Mouse (Mus musculus): ENCODE measurements around the gene Msmp. TPM values are rescaled to one million over a fixed set of nuclear protein-coding genes. Genes with fewer than 3 reads are reported as not detected.
"Not testable (repeated sequence)": the region's sequence is repeated elsewhere in the genome, so short reads cannot be mapped to it uniquely, and the experiment has no call there.

Gene Msmp
- polyA plus RNA-seq, 1 experiment = not detected

- H3K4me3 ChIP-seq (ENCODE audit: insufficient read depth, poor library complexity, severe bottlenecking) = no peak overlapping the region
- H3K79me3 ChIP-seq (ENCODE audit: low read depth) = peaks cover 24% of the 10 kb centered on the region
- H3ac ChIP-seq (ENCODE audit: control insufficient read depth, insufficient read length, low read depth) = no peak overlapping the region
- peaks cover 27% of the 10 kb centered on the region for H3K79me2 ChIP-seq (ENCODE audit: control insufficient read depth, insufficient read depth)
- TF ChIP-seq MYOD1 (IDR thresholded peaks at IDR 0.05; ENCODE audit: control insufficient read depth, insufficient read length, low read depth) = no peak
- no peak for TF ChIP-seq MYOG (IDR thresholded peaks at IDR 0.05; ENCODE audit: control insufficient read depth, extremely low read depth, insufficient read length)
- TF ChIP-seq USF1 (IDR thresholded peaks at IDR 0.05; ENCODE audit: low read depth) = no peak
- no peak for TF ChIP-seq FOSL1 (IDR thresholded peaks at IDR 0.05; ENCODE audit: insufficient read depth, low read length, poor library complexity, severe bottlenecking)
- TF ChIP-seq MAX (IDR thresholded peaks at IDR 0.05) = no peak
- no peak for TF ChIP-seq CTCF (IDR thresholded peaks at IDR 0.05; ENCODE audit: control insufficient read depth, insufficient read depth, insufficient read length)
- no peak for TF ChIP-seq CEBPB (IDR thresholded peaks at IDR 0.05; ENCODE audit: low read depth)
- no peaks in the 10 kb centered on the region for H3K27me3 ChIP-seq (ENCODE audit: control insufficient read depth, insufficient read depth, insufficient read length)
- H3K36me3 ChIP-seq (ENCODE audit: control insufficient read depth, insufficient read depth) = peaks cover 99% of the 10 kb centered on the region
Measured at GRCm38 (mm10) chr4:43552437-43552836, 31.9 kb downstream of the Msmp start.

- H3K4me3 ChIP-seq (ENCODE audit: insufficient read depth, poor library complexity, severe bottlenecking); H3K27me3 ChIP-seq (ENCODE audit: control insufficient read depth, insufficient read depth, insufficient read length); H3ac ChIP-seq (ENCODE audit: control insufficient read depth, insufficient read length, low read depth): not testable (repeated sequence)
- H3K36me3 ChIP-seq (ENCODE audit: control insufficient read depth, insufficient read depth) = peaks cover 99% of the 10 kb centered on the region
- H3K79me3 ChIP-seq (ENCODE audit: low read depth) = peaks cover 18% of the 10 kb centered on the region
- peaks cover 22% of the 10 kb centered on the region for H3K79me2 ChIP-seq (ENCODE audit: control insufficient read depth, insufficient read depth)
Measured at GRCm38 (mm10) chr4:43551854-43552253, 32.4 kb downstream of the Msmp start.

- Histone ChIP-seq H3ac (ENCODE audit: control insufficient read depth, insufficient read length, low read depth) (no peak overlapping the region), H3K79me3 (ENCODE audit: low read depth) (no peaks in the 10 kb centered on the region), H3K27me3 (ENCODE audit: control insufficient read depth, insufficient read depth, insufficient read length) (no peaks in the 10 kb centered on the region), H3K4me3 (ENCODE audit: insufficient read depth, poor library complexity, severe bottlenecking) (no peak overlapping the region), H3K79me2 (ENCODE audit: control insufficient read depth, insufficient read depth) (no peaks in the 10 kb centered on the region), H3K36me3 (ENCODE audit: control insufficient read depth, insufficient read depth) (peaks cover 99% of the 10 kb centered on the region)
- no peak for TF ChIP-seq USF1 (IDR thresholded peaks at IDR 0.05; ENCODE audit: low read depth)
- TF ChIP-seq CEBPB (IDR thresholded peaks at IDR 0.05; ENCODE audit: low read depth) = no peak
- TF ChIP-seq MYOD1 (IDR thresholded peaks at IDR 0.05; ENCODE audit: control insufficient read depth, insufficient read length, low read depth) = no peak
Measured at GRCm38 (mm10) chr4:43549055-43549454, 35.2 kb downstream of the Msmp start.

GRCm38 (mm10) chr4:43547160-43547559 is 37.1 kb downstream of the Msmp start:
- Histone ChIP-seq H3K79me2 (ENCODE audit: control insufficient read depth, insufficient read depth) (no peaks in the 10 kb centered on the region), H3K4me3 (ENCODE audit: insufficient read depth, poor library complexity, severe bottlenecking) (no peak overlapping the region), H3ac (ENCODE audit: control insufficient read depth, insufficient read length, low read depth) (no peak overlapping the region), H3K36me3 (ENCODE audit: control insufficient read depth, insufficient read depth) (peaks cover 99% of the 10 kb centered on the region), H3K27me3 (ENCODE audit: control insufficient read depth, insufficient read depth, insufficient read length) (no peaks in the 10 kb centered on the region), H3K79me3 (ENCODE audit: low read depth) (no peaks in the 10 kb centered on the region)
- no peak for TF ChIP-seq MYOD1 (IDR thresholded peaks at IDR 0.05; ENCODE audit: control insufficient read depth, insufficient read length, low read depth)
- TF ChIP-seq CEBPB (IDR thresholded peaks at IDR 0.05; ENCODE audit: low read depth) = no peak

GRCm38 (mm10) chr4:43546375-43547047 is 37.8 kb downstream of the Msmp start:
- peaks cover 99% of the 10 kb centered on the region for H3K36me3 ChIP-seq (ENCODE audit: control insufficient read depth, insufficient read depth)
- no peaks in the 10 kb centered on the region for H3K79me3 ChIP-seq (ENCODE audit: low read depth)
- H3ac ChIP-seq (ENCODE audit: control insufficient read depth, insufficient read length, low read depth) = no peak overlapping the region
- TF ChIP-seq MYOD1 (IDR thresholded peaks at IDR 0.05; ENCODE audit: control insufficient read depth, insufficient read length, low read depth) = no peak
- no peak for TF ChIP-seq MYOG (IDR thresholded peaks at IDR 0.05; ENCODE audit: control insufficient read depth, extremely low read depth, insufficient read length)
- TF ChIP-seq CEBPB (IDR thresholded peaks at IDR 0.05; ENCODE audit: low read depth) = no peak
- TF ChIP-seq MAX (IDR thresholded peaks at IDR 0.05) = no peak
- TF ChIP-seq CTCF (IDR thresholded peaks at IDR 0.05; ENCODE audit: control insufficient read depth, insufficient read depth, insufficient read length) = no peak
- no peak for TF ChIP-seq FOSL1 (IDR thresholded peaks at IDR 0.05; ENCODE audit: insufficient read depth, low read length, poor library complexity, severe bottlenecking)
- no peak for TF ChIP-seq USF1 (IDR thresholded peaks at IDR 0.05; ENCODE audit: low read depth)
- H3K4me3 ChIP-seq (ENCODE audit: insufficient read depth, poor library complexity, severe bottlenecking) = no peak overlapping the region
- no peaks in the 10 kb centered on the region for H3K79me2 ChIP-seq (ENCODE audit: control insufficient read depth, insufficient read depth)
- H3K27me3 ChIP-seq (ENCODE audit: control insufficient read depth, insufficient read depth, insufficient read length) = no peaks in the 10 kb centered on the region

GRCm38 (mm10) chr4:43542044-43542443 is 42.2 kb downstream of the Msmp start:
- TF ChIP-seq MYOG (IDR thresholded peaks at IDR 0.05; ENCODE audit: control insufficient read depth, extremely low read depth, insufficient read length) = no peak
- no peak for TF ChIP-seq MAX (IDR thresholded peaks at IDR 0.05)
- no peak for TF ChIP-seq FOSL1 (IDR thresholded peaks at IDR 0.05; ENCODE audit: insufficient read depth, low read length, poor library complexity, severe bottlenecking)
- TF ChIP-seq CEBPB (IDR thresholded peaks at IDR 0.05; ENCODE audit: low read depth) = no peak
- TF ChIP-seq USF1 (IDR thresholded peaks at IDR 0.05; ENCODE audit: low read depth) = no peak
- TF ChIP-seq CTCF (IDR thresholded peaks at IDR 0.05; ENCODE audit: control insufficient read depth, insufficient read depth, insufficient read length) = no peak
- no peak for TF ChIP-seq MYOD1 (IDR thresholded peaks at IDR 0.05; ENCODE audit: control insufficient read depth, insufficient read length, low read depth)
- H3K79me2 ChIP-seq (ENCODE audit: control insufficient read depth, insufficient read depth) = no peaks in the 10 kb centered on the region
- peaks cover 97% of the 10 kb centered on the region for H3K36me3 ChIP-seq (ENCODE audit: control insufficient read depth, insufficient read depth)
- no peaks in the 10 kb centered on the region for H3K79me3 ChIP-seq (ENCODE audit: low read depth)
- H3K4me3 ChIP-seq (ENCODE audit: insufficient read depth, poor library complexity, severe bottlenecking) = no peak overlapping the region
- H3K27me3 ChIP-seq (ENCODE audit: control insufficient read depth, insufficient read depth, insufficient read length) = no peaks in the 10 kb centered on the region
- no peak overlapping the region for H3ac ChIP-seq (ENCODE audit: control insufficient read depth, insufficient read length, low read depth)

Measured in C2C12 (cell line).